Mouse (Mus musculus) neural tube, embryonic 11.5 days (tissue): Measurements from ENCODE around the gene 1700021F05Rik. TPM values are rescaled to one million over a fixed set of nuclear protein-coding genes. Genes with fewer than 3 reads are reported as not detected.
A peak's percentile ranks its signal among the peaks of the same experiment; 100 is the strongest.

ENCODE experiments used
- ATAC-seq: fragments of 200-750 bp; cut with Nextera tagmentation; 2 replicates; pipeline ENCODE4 v1.8.0; 2017; ENCODE audit warnings: moderate number of reproducible peaks, mild to moderate bottlenecking, moderate TSS enrichment, moderate library complexity; ENCODE audit not compliant: insufficient read depth, low FRiP score, low TSS enrichment
- DNase-seq: peaks from one replicate; pipeline ENCODE4 v3.0.0-alpha.2; 2015; ENCODE audit warnings: low spot score
- H3K27ac ChIP-seq: fragments of 300-500 bp; sonication (generic); 2 replicates; pipeline ENCODE4 v1.5.1; 2014; ENCODE audit warnings: low read depth, mild to moderate bottlenecking, low read length
- H3K27me3 ChIP-seq: fragments of 300-500 bp; sonication (generic); 2 replicates; pipeline ENCODE4 v1.6.1; 2014; ENCODE audit warnings: mild to moderate bottlenecking, low read length, mixed read lengths; ENCODE audit not compliant: control insufficient read depth, insufficient read depth
- H3K36me3 ChIP-seq: fragments of 300-500 bp; sonication (generic); 2 replicates; pipeline ENCODE4 v1.6.1; 2014; ENCODE audit warnings: mild to moderate bottlenecking, low read length, moderate library complexity, mixed read lengths; ENCODE audit not compliant: control insufficient read depth, insufficient read depth
- H3K4me1 ChIP-seq: fragments of 300-500 bp; sonication (generic); 2 replicates; pipeline ENCODE4 v1.6.1; 2014; ENCODE audit warnings: low read length, mixed read lengths; ENCODE audit not compliant: control insufficient read depth, insufficient read depth
- H3K4me2 ChIP-seq: fragments of 300-500 bp; sonication (generic); 2 replicates; pipeline ENCODE4 v1.6.1; 2014; ENCODE audit warnings: low read depth, mild to moderate bottlenecking, moderate library complexity
- H3K4me3 ChIP-seq: fragments of 300-500 bp; sonication (generic); 2 replicates; pipeline ENCODE4 v1.5.1; 2014; ENCODE audit warnings: low read depth, low read length
- H3K9ac ChIP-seq: fragments of 300-500 bp; sonication (generic); 2 replicates; pipeline ENCODE4 v1.6.1; 2014; ENCODE audit warnings: mild to moderate bottlenecking, low read length
- H3K9me3 ChIP-seq: fragments of 300-500 bp; sonication (generic); 2 replicates; pipeline ENCODE4 v1.6.1; 2016; ENCODE audit warnings: low read length; ENCODE audit not compliant: control insufficient read depth
- WGBS: fragments of 180-500 bp; shearing (Covaris S2); extraction: QIAGEN DNeasy Blood & Tissue Kit; methylation state at CpG from one replicate; pipeline ENCODE4 v1.1.7; 2014; 5-methylcytosine and 5-hydroxymethylcytosine counted together
- polyA plus RNA-seq: library from polyadenylated mRNA; unstranded; fragments of >200 nt; fragmentation: Nextera tagmentation; extraction: Ambion mirVana; gene quantifications from 2 replicates; pipeline ENCODE4 v1.2.1, GENCODE M21; 2014

1700021F05Rik gene
- polyA plus RNA-seq, 1 experiment from 2014 or later: 59.8 TPM

DNA sequence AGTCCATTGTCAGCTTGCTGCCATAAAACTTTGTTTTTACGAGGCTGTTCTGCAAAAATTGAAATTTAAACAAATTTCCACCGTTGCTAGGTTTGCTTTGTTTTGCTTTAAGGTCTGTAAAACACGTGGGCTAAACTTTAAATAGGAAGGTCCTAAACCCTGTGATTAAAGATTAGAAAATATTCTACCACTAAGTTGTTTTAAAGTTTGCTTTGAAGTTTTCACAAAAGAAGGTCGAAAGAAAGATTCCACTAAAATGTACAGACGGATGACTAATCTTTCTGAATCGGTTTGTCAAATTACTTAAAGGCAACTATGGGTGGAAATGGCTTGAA lies 37.2 kb upstream of the 1700021F05Rik start, which contains the start of gene Cd24a:
TSS of gene Cd24a (plus strand) at position 288 of the 335 bp plus-strand sequence.
- Histone ChIP-seq H3K27ac (peak within 1 kb of the TSS; percentile 99), H3K4me3 (peak within 1 kb of the TSS; percentile 88), H3K9me3 (no peaks in the 10 kb centered on the region), H3K4me1 (peaks cover 4% of the 10 kb centered on the region; the same call in 1 of the 2 replicates), H3K27me3 (no peaks in the 10 kb centered on the region), H3K9ac (peak within 1 kb of the TSS; percentile 98), H3K36me3 (0 out of 2 replicates have a peak, but pooled peaks cover 2% of the 10 kb centered on the region), H3K4me2 (peak within 1 kb of the TSS; percentile 85)
- WGBS: 1% methylated on average over 6 of the region's 6 CpGs
- no peak for DNase-seq
- no peak for ATAC-seq

DNA sequence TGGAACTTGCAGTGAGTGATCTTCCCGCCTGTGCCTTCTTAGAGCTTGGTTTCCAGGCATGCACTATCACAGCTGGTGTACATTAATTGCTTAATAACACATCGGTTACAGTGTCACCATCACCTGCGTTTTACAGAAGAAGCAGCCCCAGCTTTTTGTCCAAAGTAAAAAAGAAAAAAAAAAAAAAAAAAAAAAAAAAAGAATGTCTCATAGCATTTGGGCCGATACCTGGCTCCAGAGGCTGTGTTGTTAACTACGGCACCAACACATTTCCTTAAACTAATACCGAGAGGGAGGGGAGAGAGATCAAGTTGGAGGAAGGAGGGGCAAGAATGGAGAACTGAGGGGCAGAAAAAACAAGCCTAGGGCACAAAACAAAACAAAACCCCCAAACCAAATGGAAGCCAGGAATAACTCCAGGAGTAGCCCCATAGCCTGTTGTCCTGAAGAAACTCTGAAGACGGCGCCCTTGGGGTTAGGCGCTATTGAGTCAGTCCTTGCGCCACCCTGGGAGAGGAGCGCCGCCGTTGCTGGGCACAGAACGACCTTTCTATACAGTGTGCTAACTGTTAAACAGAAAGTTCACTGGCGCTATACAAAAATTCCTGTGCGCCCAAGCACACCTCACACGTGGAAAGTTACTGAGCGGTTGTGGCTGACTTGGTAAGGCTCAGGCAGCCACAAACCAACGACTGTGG lies 36.7 kb upstream of the 1700021F05Rik start:
- Histone ChIP-seq H3K9me3 (no peaks in the 10 kb centered on the region), H3K27me3 (no peaks in the 10 kb centered on the region), H3K27ac (0 out of 2 replicates have a peak overlapping the region, but pooled peaks have one; percentile 35), H3K36me3 (0 out of 2 replicates have a peak, but pooled peaks cover 2% of the 10 kb centered on the region), H3K9ac (peak overlapping the region; percentile 98), H3K4me1 (peaks cover 4% of the 10 kb centered on the region; the same call in 1 of the 2 replicates), H3K4me2 (peak overlapping the region; percentile 85), H3K4me3 (peak overlapping the region; percentile 88)
- ATAC-seq (no peak), DNase-seq (peak; percentile 63)
- WGBS: 18% methylated on average over 19 of the region's 19 CpGs

- H3K4me2 ChIP-seq: no peak overlapping the region
- peaks cover 4% of the 10 kb centered on the region; the same call in 1 of the 2 replicates for H3K4me1 ChIP-seq
- peak; percentile 82 for DNase-seq
- ATAC-seq: no peak
- H3K4me3 ChIP-seq: no peak overlapping the region
- no peaks in the 10 kb centered on the region for H3K27me3 ChIP-seq
- H3K27ac ChIP-seq: no peak overlapping the region
- H3K36me3 ChIP-seq: no peaks in the 10 kb centered on the region
- no peaks in the 10 kb centered on the region for H3K9me3 ChIP-seq
- 5% methylated on average over 3 of the region's 3 CpGs for WGBS
- H3K9ac ChIP-seq: no peak overlapping the region
Measured at GRCm38 (mm10) chr10:43574956-43575355, 34.2 kb upstream of the 1700021F05Rik start.

- Histone ChIP-seq H3K27ac (no peak overlapping the region), H3K9ac (no peak overlapping the region), H3K27me3 (no peaks in the 10 kb centered on the region), H3K36me3 (no peaks in the 10 kb centered on the region), H3K9me3 (no peaks in the 10 kb centered on the region), H3K4me2 (no peak overlapping the region), H3K4me3 (no peak overlapping the region), H3K4me1 (peaks cover 4% of the 10 kb centered on the region; the same call in 1 of the 2 replicates)
- no peak for ATAC-seq
- 87% methylated on average over 2 of the region's 2 CpGs for WGBS
- no peak for DNase-seq
Measured at GRCm38 (mm10) chr10:43574352-43574751, 33.6 kb upstream of the 1700021F05Rik start.

DNA sequence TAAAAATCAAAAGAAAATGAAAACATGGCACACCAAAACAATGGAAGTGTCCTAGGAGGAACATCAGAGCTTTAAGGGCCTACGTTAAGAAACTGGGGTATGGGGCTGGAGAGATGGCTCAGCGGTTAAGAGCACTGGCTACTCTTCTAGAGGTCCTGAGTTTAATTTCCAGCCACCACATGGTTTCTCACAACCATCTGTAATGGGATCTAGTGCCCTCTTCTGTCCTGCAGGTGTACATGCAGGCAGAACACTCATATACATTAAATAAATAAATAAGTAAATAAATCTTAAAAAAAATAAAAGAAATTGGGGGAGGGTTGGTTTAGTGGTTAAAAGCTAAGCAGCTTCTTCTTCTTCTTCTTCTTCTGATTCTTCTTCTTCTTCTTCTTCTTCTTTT lies 20.5 kb upstream of the 1700021F05Rik start:
- Histone ChIP-seq H3K27me3 (no peaks in the 10 kb centered on the region), H3K36me3 (no peaks in the 10 kb centered on the region), H3K9ac (no peak overlapping the region), H3K4me1 (no peaks in the 10 kb centered on the region), H3K9me3 (no peaks in the 10 kb centered on the region), H3K4me2 (no peak overlapping the region), H3K4me3 (no peak overlapping the region), H3K27ac (no peak overlapping the region)
- DNase-seq (no peak), ATAC-seq (no peak)
- 88% methylated on average over 2 of the region's 2 CpGs for WGBS

DNA sequence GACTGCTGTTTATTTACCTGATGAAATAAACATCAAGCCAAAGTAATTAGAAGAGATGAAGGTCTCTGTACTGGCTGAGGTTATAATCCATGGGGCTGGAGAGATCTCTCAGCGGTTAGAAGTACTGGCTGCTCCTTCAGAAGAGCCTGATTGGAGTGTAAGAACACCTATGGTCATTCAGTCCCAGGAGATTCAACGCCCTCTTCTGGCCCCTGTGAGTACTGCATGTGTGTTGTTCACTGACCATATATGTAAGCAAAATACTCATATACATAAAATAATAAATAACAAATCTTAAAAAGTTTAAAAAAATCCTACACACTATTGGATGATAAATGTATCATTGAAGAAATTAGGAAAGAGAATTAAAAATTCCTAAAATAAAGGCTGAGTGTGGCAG lies 20.0 kb upstream of the 1700021F05Rik start:
- H3K4me3 ChIP-seq: no peak overlapping the region
- H3K36me3 ChIP-seq: no peaks in the 10 kb centered on the region
- H3K27me3 ChIP-seq: no peaks in the 10 kb centered on the region
- WGBS: 39% methylated on average over 2 of the region's 2 CpGs
- no peaks in the 10 kb centered on the region for H3K9me3 ChIP-seq
- no peak for ATAC-seq
- no peak overlapping the region for H3K4me2 ChIP-seq
- H3K9ac ChIP-seq: no peak overlapping the region
- H3K27ac ChIP-seq: no peak overlapping the region
- DNase-seq: no peak
- no peaks in the 10 kb centered on the region for H3K4me1 ChIP-seq

DNA sequence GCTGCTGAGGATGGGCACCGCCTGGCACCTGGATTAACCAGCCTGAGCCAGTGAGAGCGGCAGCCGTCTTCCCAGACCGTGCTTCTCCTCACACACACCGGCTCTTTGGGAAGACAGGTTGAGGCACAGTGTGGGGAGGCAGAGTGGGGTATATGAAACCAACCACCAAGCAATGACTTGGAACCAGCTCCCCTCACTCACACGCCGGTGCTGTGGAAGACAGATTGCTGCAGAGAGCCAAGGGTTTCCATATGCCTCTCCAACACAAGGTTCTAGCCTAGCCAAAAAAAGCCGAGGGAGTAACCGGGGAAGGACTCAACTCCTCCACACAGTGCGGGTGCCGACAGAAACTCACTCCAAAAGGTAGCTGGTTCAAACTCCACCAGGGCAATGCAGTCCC lies 18.5 kb upstream of the 1700021F05Rik start:
- no peaks in the 10 kb centered on the region for H3K9me3 ChIP-seq
- no peak overlapping the region for H3K4me3 ChIP-seq
- no peaks in the 10 kb centered on the region for H3K4me1 ChIP-seq
- no peaks in the 10 kb centered on the region for H3K27me3 ChIP-seq
- ATAC-seq (no peak), DNase-seq (no peak)
- H3K27ac ChIP-seq: no peak overlapping the region
- no peak overlapping the region for H3K9ac ChIP-seq
- H3K36me3 ChIP-seq: no peaks in the 10 kb centered on the region
- H3K4me2 ChIP-seq: no peak overlapping the region
- 74% methylated on average over 11 of the region's 11 CpGs for WGBS

- no peaks in the 10 kb centered on the region for H3K9me3 ChIP-seq
- H3K27ac ChIP-seq: no peak overlapping the region
- WGBS: 94% methylated on average over 5 of the region's 5 CpGs
- H3K36me3 ChIP-seq: no peaks in the 10 kb centered on the region
- no peaks in the 10 kb centered on the region for H3K27me3 ChIP-seq
- H3K9ac ChIP-seq: no peak overlapping the region
- no peak overlapping the region for H3K4me2 ChIP-seq
- ATAC-seq: no peak
- H3K4me1 ChIP-seq: no peaks in the 10 kb centered on the region
- no peak for DNase-seq
- no peak overlapping the region for H3K4me3 ChIP-seq
Measured at GRCm38 (mm10) chr10:43557630-43558165, 16.9 kb upstream of the 1700021F05Rik start.

GRCm38 (mm10) chr10:43551388-43551787 lies 10.6 kb upstream of the 1700021F05Rik start:
- Histone ChIP-seq H3K4me2 (no peak overlapping the region), H3K4me1 (no peaks in the 10 kb centered on the region), H3K9me3 (no peaks in the 10 kb centered on the region), H3K9ac (no peak overlapping the region), H3K27ac (no peak overlapping the region), H3K4me3 (no peak overlapping the region), H3K36me3 (no peaks in the 10 kb centered on the region), H3K27me3 (no peaks in the 10 kb centered on the region)
- no peak for DNase-seq
- ATAC-seq: no peak
- 29% methylated on average over 3 of the region's 3 CpGs for WGBS
